Mouse (Mus musculus) midbrain, embryonic 16.5 days (tissue): ENCODE results near the gene Bok. TPM values are rescaled to one million over a fixed set of nuclear protein-coding genes. Genes with fewer than 3 reads are reported as not detected.

Source experiments
- ATAC-seq: fragments of 200-750 bp; cut with Nextera tagmentation; 2 replicates; pipeline ENCODE4 v1.8.0; 2017; ENCODE audit warnings: moderate TSS enrichment
- H3K27ac ChIP-seq: fragments of 300-500 bp; sonication (generic); 2 replicates; pipeline ENCODE4 v1.5.1; 2014; ENCODE audit warnings: mild to moderate bottlenecking, low read length, mixed read lengths
- H3K27me3 ChIP-seq: fragments of 300-500 bp; sonication (generic); 2 replicates; pipeline ENCODE4 v1.6.1; 2014; ENCODE audit warnings: low read depth, low read length, mixed read lengths; ENCODE audit not compliant: control insufficient read depth, insufficient read depth
- H3K36me3 ChIP-seq: fragments of 300-500 bp; sonication (generic); 2 replicates; pipeline ENCODE4 v1.6.1; 2014; ENCODE audit warnings: mild to moderate bottlenecking, low read length, moderate library complexity, mixed read lengths; ENCODE audit not compliant: control insufficient read depth, insufficient read depth
- H3K4me1 ChIP-seq: fragments of 300-500 bp; sonication (generic); 2 replicates; pipeline ENCODE4 v1.6.1; 2014; ENCODE audit warnings: mild to moderate bottlenecking, low read length, mixed read lengths; ENCODE audit not compliant: control insufficient read depth, insufficient read depth
- H3K4me2 ChIP-seq: fragments of 300-500 bp; sonication (generic); 2 replicates; pipeline ENCODE4 v1.6.1; 2014; ENCODE audit warnings: mild to moderate bottlenecking, low read length, mixed read lengths
- H3K4me3 ChIP-seq: fragments of 300-500 bp; sonication (generic); 2 replicates; pipeline ENCODE4 v1.5.1; 2014; ENCODE audit warnings: low read depth, mild to moderate bottlenecking, low read length, moderate library complexity, mixed read lengths
- H3K9ac ChIP-seq: fragments of 300-500 bp; sonication (generic); 2 replicates; pipeline ENCODE4 v1.6.1; 2014; ENCODE audit warnings: low read depth, low read length, mixed read lengths
- H3K9me3 ChIP-seq: fragments of 300-500 bp; sonication (generic); replicated peaks from 2 replicates; pipeline ENCODE4 v1.6.1; 2014; ENCODE audit warnings: mild to moderate bottlenecking, low read length, mixed read lengths; ENCODE audit not compliant: control insufficient read depth, poor library complexity, severe bottlenecking
- polyA plus RNA-seq: library from polyadenylated mRNA; unstranded; fragments of >200 nt; fragmentation: Nextera tagmentation; extraction: Ambion mirVana; gene quantifications from 2 replicates; pipeline ENCODE4 v1.2.1, GENCODE M21; 2015

The Bok gene
- polyA plus RNA-seq, 1 experiment from 2014 or later, result 102 TPM

- no peak overlapping the region for H3K27ac ChIP-seq
- H3K4me3 ChIP-seq, result no peak overlapping the region
- H3K36me3 ChIP-seq, result no peaks in the 10 kb centered on the region
- no peaks in the 10 kb centered on the region for H3K4me1 ChIP-seq
- H3K9ac ChIP-seq, result no peak overlapping the region
- no peaks in the 10 kb centered on the region for H3K9me3 ChIP-seq
- no peak for ATAC-seq
- H3K4me2 ChIP-seq, result no peak overlapping the region
- no peaks in the 10 kb centered on the region for H3K27me3 ChIP-seq
Observed at GRCm38 (mm10) chr1:93742910-93743309, 57.5 kb downstream of the Bok start.

Other genes starting within 250 kb of the Bok start
- 53.5 and 66.7 TPM in 2 replicates for gene Hdlbp, start 206.8 kb upstream of the Bok start, polyA plus RNA-seq
- 3.8 and 4.4 TPM in 2 replicates for gene Farp2, start 173.6 kb upstream of the Bok start, polyA plus RNA-seq
- 347 and 394 TPM in 2 replicates for gene Stk25, start 27.0 kb upstream of the Bok start, polyA plus RNA-seq
- gene Atg4b, start 65.8 kb downstream of the Bok start, polyA plus RNA-seq, result 92.5 and 109 TPM in 2 replicates
- gene Thap4, start 69.2 kb downstream of the Bok start, polyA plus RNA-seq, result 54.8 TPM in 2 replicates
- 134 and 140 TPM in 2 replicates for gene Dtymk, start 116.3 kb downstream of the Bok start, polyA plus RNA-seq
- gene Ing5, start 118.3 kb downstream of the Bok start, polyA plus RNA-seq, result 10.0 and 10.4 TPM in 2 replicates
- 15.7 and 16.7 TPM in 2 replicates for gene D2hgdh, start 139.2 kb downstream of the Bok start, polyA plus RNA-seq
- not detected in 2 replicates for gene Gal3st2, start 175.6 kb downstream of the Bok start, polyA plus RNA-seq
- not detected in 2 replicates for gene Gal3st2b, start 232.7 kb downstream of the Bok start, polyA plus RNA-seq